Mouse (Mus musculus): ENCODE data around the gene Mfn1.
A peak's percentile ranks its signal among the peaks of the same experiment; 100 is the strongest.

Mfn1 gene

GRCm38 (mm10) chr3:32529303-32529898, at the start of gene Mfn1:
Gene Mfn1 (plus strand): TSS chr3:32529465.
- peak; percentile 86 for DNase-seq (ENCODE audit: low spot score)

GRCm38 (mm10) chr3:32479961-32480360, 49.3 kb upstream of the Mfn1 start:
- DNase-seq (ENCODE audit: low spot score), result no peak

GRCm38 (mm10) chr3:32483035-32483434, 46.2 kb upstream of the Mfn1 start:
- DNase-seq (ENCODE audit: low spot score), result no peak

GRCm38 (mm10) chr3:32486543-32486942, 42.7 kb upstream of the Mfn1 start:
- no peak for DNase-seq (ENCODE audit: low spot score)

- no peak for DNase-seq (ENCODE audit: low spot score)
Observed at GRCm38 (mm10) chr3:32488172-32488571, 41.1 kb upstream of the Mfn1 start.

DNA sequence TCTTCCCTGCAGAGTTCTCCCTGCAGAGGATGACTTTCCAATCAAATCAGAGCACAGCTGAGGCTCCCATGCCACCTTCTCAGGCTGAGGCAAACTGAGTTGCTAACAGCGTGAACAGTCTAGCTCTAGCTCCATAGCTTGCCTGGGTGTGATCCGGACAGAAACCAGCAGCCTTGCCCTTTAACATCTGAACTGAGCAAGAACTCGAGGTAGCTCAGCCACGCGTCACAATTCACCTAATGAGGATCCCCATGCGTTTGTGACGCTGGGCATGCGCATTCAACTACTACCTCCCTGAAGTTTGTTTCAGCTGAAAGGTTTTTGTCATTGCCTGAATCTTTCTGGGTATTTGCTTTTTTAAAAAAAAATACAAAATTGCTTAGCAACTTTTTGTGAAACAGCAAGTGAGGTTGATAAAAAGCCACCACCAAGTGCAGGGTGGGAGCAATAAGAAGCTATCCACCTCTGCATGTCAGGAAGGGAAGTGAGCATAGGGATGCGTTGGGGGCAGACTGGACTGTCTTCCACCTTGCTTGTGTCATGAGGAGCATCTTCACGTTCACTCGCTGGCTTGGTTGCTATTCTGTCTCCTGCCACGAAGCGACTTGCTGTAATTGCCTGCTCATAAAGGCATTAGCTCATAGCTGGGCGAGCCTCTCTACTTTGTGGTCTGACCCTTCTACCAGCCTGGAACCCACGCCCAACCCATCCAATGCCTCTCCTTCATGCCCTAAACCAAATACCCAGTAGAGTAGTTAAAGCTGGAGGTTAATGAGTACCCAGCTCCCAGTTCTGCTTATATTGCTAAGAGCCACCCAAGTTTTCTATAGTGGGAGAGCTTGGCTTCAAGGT, 39.0 kb upstream of the Mfn1 start:
- DNase-seq (ENCODE audit: low spot score), result peak; percentile 28

DNA sequence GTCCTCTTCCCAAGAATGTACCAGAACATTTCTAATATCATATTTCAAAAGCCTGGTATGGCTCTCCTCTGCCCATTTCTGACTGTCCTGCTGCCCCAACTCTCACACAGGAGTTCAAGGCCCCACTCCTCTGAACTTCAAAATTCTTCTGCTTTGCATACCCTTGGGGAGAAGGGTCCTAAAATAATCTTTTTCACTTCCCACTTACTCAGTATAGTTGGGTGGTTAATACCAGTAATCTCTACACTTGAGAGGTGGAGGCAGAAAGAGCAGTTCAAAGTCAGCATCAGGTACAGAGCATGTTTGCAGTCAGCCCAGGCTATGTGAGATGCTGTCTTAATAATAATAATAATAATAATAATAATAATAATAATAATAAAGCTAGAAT, 38.3 kb upstream of the Mfn1 start:
- no peak for DNase-seq (ENCODE audit: low spot score)

DNA sequence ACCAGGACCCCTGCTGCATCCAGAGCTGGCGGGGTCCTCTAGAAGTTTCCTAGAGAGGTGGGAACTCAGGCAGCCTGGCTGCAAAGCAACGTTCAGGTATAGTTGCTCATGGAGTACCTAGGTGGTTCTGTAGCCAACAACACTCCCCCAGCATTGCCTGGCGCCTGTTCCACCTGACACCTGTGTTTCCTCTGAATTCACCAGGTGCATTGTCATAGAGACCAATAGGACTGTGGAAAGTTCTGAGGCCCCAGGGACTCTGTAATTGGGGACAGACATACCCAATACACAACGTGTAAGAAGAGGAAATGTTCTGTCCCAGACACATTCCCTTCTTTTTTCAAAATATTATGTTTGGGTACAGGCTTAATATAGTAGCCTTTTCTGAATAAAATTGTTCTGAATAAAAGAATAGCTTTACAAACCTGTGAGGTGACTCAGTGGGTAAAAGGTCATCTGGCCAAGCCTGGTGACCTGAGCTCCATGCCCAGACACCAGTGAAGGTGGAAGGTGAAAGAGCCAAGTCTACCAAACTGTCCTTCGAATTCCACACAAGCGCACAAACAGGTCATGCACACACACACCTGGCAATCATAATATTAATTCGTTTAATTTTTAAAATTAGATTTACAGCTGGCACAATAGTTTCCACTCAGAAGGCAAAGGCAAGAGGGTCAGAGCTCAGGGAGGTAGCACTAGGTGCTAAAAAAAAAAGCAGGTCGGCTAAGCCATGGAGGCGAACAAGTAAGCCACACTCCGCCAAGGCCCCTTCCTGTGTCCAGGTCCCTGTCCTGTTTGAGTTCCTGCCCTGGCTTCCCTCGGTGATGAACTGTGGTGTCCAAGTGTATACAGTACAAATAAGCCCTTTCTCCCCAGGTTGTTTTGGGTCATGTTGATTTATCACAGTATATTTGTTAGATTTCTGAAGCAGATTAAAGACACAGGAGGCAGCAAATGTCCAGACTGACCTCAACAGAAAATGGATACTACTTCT, 36.9 kb upstream of the Mfn1 start, which contains the start of gene Kcnmb3:
Gene Kcnmb3, minus strand, starts transcription at position 135 of the 994 bp plus-strand sequence.
- DNase-seq (ENCODE audit: low spot score), result no peak

GRCm38 (mm10) chr3:32494387-32495087, 34.7 kb upstream of the Mfn1 start:
- DNase-seq (ENCODE audit: low spot score), result no peak

GRCm38 (mm10) chr3:32495088-32495770, 34.0 kb upstream of the Mfn1 start:
- DNase-seq (ENCODE audit: low spot score), result no peak

DNA sequence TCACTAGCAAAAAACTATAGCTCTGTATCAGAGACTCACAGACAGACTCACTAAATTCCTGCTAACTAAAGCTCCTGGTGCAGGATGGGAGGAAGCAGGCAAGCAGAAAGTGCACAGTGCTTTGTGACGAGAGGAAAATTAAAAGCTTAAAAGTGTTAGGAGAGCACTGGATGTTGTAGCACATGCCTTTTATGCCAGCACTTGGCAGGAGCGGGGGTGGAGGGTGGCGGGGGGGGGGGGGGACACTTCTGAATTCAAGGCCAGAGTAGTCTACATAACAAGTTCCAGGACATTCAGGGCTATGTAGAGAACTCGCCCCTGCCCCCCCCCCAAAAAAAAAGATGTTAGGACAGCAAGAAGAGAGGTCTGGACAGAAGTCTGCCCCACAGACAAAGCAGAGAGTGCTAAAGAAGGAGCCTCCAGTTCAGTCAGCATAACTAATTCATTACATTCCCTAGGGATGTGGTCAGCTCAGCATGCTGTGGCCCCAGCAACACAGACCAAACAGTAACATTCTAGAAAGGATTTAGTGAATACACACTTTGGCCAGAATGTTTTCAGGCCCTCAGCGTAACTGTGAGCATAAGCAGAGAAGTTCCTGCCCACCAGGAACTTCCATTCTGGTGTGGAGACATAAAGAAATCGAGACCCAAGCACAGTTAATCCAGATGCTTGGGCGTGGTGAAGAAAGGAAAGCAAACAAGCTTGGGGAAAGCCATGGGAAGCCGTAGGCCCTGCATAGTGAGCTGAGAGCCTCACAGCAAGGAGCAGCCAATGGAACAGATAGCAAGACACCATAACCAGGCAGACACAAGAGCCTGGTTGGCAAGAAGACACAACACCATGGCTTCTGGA, 33.2 kb upstream of the Mfn1 start:
- DNase-seq (ENCODE audit: low spot score), result no peak

DNA sequence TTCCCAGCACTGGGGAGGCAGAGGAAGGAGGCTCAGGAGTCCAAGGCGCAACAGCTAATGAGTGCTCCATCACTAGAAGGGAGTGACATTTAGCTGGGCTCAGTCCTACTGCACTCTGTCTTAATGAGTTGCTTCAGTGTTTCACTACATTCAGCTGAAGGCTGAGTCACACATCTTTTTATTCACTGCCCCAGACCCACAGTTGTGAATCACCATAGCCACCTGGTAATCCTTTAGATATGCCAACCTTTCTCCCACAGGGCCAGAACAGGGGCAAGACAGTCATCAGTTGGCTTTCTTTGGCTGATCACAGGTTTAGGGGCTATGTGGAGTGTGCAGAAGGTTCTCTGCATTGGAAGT, 32.6 kb upstream of the Mfn1 start:
- DNase-seq (ENCODE audit: low spot score), result no peak

- no peak for DNase-seq (ENCODE audit: low spot score)
Observed at GRCm38 (mm10) chr3:32500346-32500745, 28.9 kb upstream of the Mfn1 start.

- DNase-seq (ENCODE audit: low spot score), result no peak
Observed at GRCm38 (mm10) chr3:32505841-32506240, 23.4 kb upstream of the Mfn1 start.

GRCm38 (mm10) chr3:32506366-32507225, 22.7 kb upstream of the Mfn1 start:
- DNase-seq (ENCODE audit: low spot score), result no peak

DNA sequence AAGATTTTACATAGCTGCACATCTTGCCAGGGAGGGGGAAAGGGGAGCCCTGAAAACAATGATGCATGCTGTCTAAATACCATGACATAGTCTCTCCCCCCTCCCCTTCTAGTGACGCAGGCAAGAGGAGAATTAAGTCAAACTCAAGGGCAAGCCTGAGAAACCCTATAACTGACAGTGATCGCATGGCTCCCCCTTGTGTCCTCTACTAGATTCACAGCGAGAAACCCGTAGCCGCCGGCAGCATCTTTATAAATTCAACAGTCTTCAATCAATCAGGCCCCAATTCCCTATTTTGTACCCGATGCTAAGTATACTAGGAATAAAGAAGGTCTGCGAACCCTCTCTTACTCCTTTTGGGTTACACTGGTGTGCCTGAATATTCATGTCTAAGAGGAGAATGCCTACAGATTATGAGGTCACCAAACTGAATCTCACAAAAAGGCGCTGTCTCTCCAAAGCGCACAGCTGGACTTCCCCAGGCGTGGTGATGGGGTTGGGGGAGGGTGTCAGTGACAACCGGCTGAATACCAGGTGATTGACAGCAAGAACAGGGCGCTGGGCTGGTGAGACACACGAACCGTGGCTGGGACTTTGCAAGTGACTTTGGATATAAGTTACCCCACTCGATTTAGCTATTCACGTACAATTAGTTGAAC, 20.5 kb upstream of the Mfn1 start:
- peak; percentile 61 for DNase-seq (ENCODE audit: low spot score)

GRCm38 (mm10) chr3:32509496-32510374, 19.5 kb upstream of the Mfn1 start, which contains the start of gene Zfp639:
Gene Zfp639 (plus strand): TSS chr3:32510259.
- DNase-seq (ENCODE audit: low spot score), result no peak
